Comparison of ENCODE assay signal across 28 mouse cellular contexts in the genomic region with DNA sequence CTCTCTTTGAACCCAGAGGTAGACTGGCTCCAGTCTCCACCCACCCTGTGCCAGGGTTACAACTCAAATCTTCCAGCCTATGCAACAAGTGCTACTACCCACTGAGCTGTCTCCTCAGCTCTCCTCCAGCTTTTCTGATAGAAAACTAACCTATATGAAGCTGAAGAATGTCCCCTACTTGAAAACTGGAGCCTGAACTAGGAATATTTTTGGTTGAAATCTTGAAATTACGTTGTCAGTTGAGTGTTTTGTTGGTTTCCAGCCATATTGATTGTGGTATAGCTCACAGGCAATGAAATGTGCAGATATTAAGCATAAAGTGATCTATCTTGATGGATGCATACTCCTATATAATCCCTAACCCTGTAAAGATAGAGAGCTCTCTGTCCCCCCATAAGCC.
DNase-seq lines count a peak whose midpoint lies in the region; ATAC-seq and TF ChIP-seq lines count a peak whose summit lies in the region.
"Had no signal": no experiment of that assay in that cellular context is flagged by ENCODE, and none has a peak within 500 bp of the region (broad histone marks: within the 10 kb centered on the region; RNA-seq: fewer than 3 reads in every experiment).

No protein-coding gene starts in this region.

- H3K9me3 ChIP-seq in forebrain, postnatal 0 days (ENCODE audit: low read length), result no peaks in the 10 kb centered on the region
- no peaks in the 10 kb centered on the region for H3K9me3 ChIP-seq in liver, embryonic 12.5 days (replicated peaks)
- H3K9me3 ChIP-seq: embryonic facial prominence, embryonic 13.5 days; embryonic facial prominence, embryonic 15.5 days; forebrain, embryonic 10.5 days; forebrain, embryonic 12.5 days; G1E had no signal

- H3K9ac ChIP-seq in forebrain, postnatal 0 days, result no peak overlapping the region
- no peak overlapping the region for H3K9ac ChIP-seq in liver, embryonic 12.5 days
- H3K9ac ChIP-seq: embryonic facial prominence, embryonic 13.5 days; embryonic facial prominence, embryonic 15.5 days; forebrain, embryonic 12.5 days had no signal

- H3K36me3 ChIP-seq in forebrain, postnatal 0 days (ENCODE audit: insufficient read depth), result no peaks in the 10 kb centered on the region
- H3K36me3 ChIP-seq in liver, embryonic 12.5 days, result no peaks in the 10 kb centered on the region
- H3K36me3 ChIP-seq: embryonic facial prominence, embryonic 13.5 days; embryonic facial prominence, embryonic 15.5 days; forebrain, embryonic 10.5 days; forebrain, embryonic 12.5 days; G1E had no signal

- no peak overlapping the region for H3K4me3 ChIP-seq in forebrain, postnatal 0 days (ENCODE audit: low read depth, low read length)
- no peak overlapping the region for H3K4me3 ChIP-seq in liver, embryonic 12.5 days
- H3K4me3 ChIP-seq: embryonic facial prominence, embryonic 13.5 days; embryonic facial prominence, embryonic 15.5 days; erythroblast, embryonic 14.5 days; forebrain, embryonic 10.5 days; forebrain, embryonic 12.5 days had no signal

- no peak overlapping the region for H3K27ac ChIP-seq in forebrain, postnatal 0 days (ENCODE audit: low read depth, low read length)
- H3K27ac ChIP-seq in liver, embryonic 12.5 days, result no peak overlapping the region
- H3K27ac ChIP-seq: embryonic facial prominence, embryonic 13.5 days; embryonic facial prominence, embryonic 15.5 days; forebrain, embryonic 10.5 days; forebrain, embryonic 12.5 days had no signal

- H3K4me1 ChIP-seq in forebrain, postnatal 0 days (ENCODE audit: insufficient read depth), result no peaks in the 10 kb centered on the region
- H3K4me1 ChIP-seq in liver, embryonic 12.5 days, result no peaks in the 10 kb centered on the region
- H3K4me1 ChIP-seq: embryonic facial prominence, embryonic 13.5 days; embryonic facial prominence, embryonic 15.5 days; forebrain, embryonic 10.5 days; forebrain, embryonic 12.5 days had no signal

- WGBS in forebrain, postnatal 0 days, result 74% methylated on average over 1 of the region's 1 CpGs
- 61% methylated on average over 1 of the region's 1 CpGs for WGBS in liver, embryonic 12.5 days (ENCODE audit: insufficient replicate concordance)

- no peak for ATAC-seq in forebrain, postnatal 0 days
- ATAC-seq in liver, embryonic 12.5 days, result no peak
- ATAC-seq: activated CD4-positive, CD25-positive, alpha-beta regulatory T cell, adult 4 months; CD4-positive, CD25-positive, alpha-beta regulatory T cell, adult 4 months; forebrain, embryonic 14.5 days; forebrain, embryonic 16.5 days; Patski had no signal

- DNase-seq in adipocyte (ENCODE audit: low spot score), result peak; percentile 69
- DNase-seq in forelimb bud, embryonic 11.5 days (ENCODE audit: low read depth, low spot score), result peak; percentile 14
- DNase-seq in forebrain, postnatal 0 days, result no peak
- no peak for DNase-seq in adrenal gland, adult 2 months
- DNase-seq: adrenal gland, adult 8-10 months; adrenal gland, postnatal 14 days; adrenal gland, postnatal 36 days; B cell, adult 2 months; cerebellum, adult 11 months; cerebellum, adult 18-20 months; cerebellum, adult 8-10 months; cerebellum, adult 9-11 months; cerebellum, postnatal 14 days; cerebellum, postnatal 36 days; embryo, embryonic 11 days had no signal

- no peaks in the 10 kb centered on the region for H3K27me3 ChIP-seq in forebrain, postnatal 0 days (ENCODE audit: insufficient read depth, low read length)
- no peaks in the 10 kb centered on the region for H3K27me3 ChIP-seq in liver, embryonic 12.5 days (replicated peaks)
- H3K27me3 ChIP-seq: CH12.LX; embryonic facial prominence, embryonic 13.5 days; embryonic facial prominence, embryonic 15.5 days; forebrain, embryonic 12.5 days had no signal

- TF ChIP-seq CTCF in forebrain, postnatal 0 days (IDR thresholded peaks at IDR 0.05; ENCODE audit: low read depth), result no peak

- no peak overlapping the region for H3K4me2 ChIP-seq in forebrain, postnatal 0 days (ENCODE audit: low read depth)
- H3K4me2 ChIP-seq in liver, embryonic 12.5 days, result no peak overlapping the region
- H3K4me2 ChIP-seq: embryonic facial prominence, embryonic 13.5 days; embryonic facial prominence, embryonic 15.5 days; forebrain, embryonic 12.5 days had no signal

Comparison
In these comparisons a context has a peak if more than half of its experiments do, and no peak if none do; other contexts are left out.
1. DNase-seq: peak in adipocyte (single experiment) and forelimb bud, embryonic 11.5 days (single experiment); none in forebrain, postnatal 0 days (single experiment) and adrenal gland, adult 2 months (single experiment).